Mouse (Mus musculus) frontal cortex, postnatal 14 days (tissue): ENCODE measurements around the gene Thap2.

Experiments
- DNase-seq, 2 experiments: peaks; one replicate each; pipeline ENCODE4 v3.0.0; 2022; ENCODE audit warnings: low spot score in 2 of 2

Thap2 gene

DNA sequence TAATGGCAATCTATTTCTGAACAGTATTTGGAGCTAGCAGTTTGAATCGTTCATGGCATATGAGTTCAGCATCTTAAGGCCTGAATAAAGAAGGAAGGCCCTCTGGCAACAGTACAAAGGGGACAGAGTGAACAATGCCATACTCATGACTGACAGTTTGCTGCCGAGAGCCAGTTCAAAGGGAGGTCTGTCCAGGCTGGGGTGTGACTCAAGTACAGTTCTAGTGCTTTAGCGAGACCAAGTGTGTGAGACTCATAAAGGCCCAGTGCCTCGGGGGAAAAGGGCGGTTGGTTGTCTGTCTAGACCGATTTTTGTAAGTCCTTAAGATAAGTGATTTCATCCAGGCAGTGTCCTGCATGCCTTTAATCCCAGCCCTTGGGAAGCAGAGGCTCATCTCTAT lies 29.7 kb downstream of the Thap2 start:
- no peak for DNase-seq

GRCm38 (mm10) chr10:115350810-115351397 lies 33.3 kb downstream of the Thap2 start:
- no peak for DNase-seq

DNA sequence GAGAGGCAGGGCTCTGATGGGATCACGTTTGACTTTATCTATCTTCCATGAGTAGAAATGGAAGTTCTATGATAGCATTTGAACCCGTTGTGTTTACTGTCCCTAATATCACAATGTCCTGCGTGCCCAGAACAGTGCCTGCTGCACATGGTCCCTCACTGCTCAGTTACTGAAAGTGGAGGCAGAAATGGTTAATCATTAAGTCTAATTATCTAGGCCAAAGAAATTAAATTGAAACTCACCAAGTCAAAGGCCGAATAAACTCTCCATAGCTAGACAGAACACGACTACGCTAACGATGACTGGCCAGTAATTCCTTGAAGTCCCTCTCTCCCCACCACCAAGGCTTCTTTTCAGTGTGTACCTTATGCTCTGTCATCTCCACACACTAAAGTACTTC lies 34.7 kb downstream of the Thap2 start:
- no peak for DNase-seq

GRCm38 (mm10) chr10:115349029-115349428 lies 35.2 kb downstream of the Thap2 start:
- DNase-seq, result no peak

GRCm38 (mm10) chr10:115348131-115348530 lies 36.1 kb downstream of the Thap2 start:
- DNase-seq, result no peak

GRCm38 (mm10) chr10:115346444-115346843 lies 37.8 kb downstream of the Thap2 start:
- DNase-seq, result no peak

GRCm38 (mm10) chr10:115342771-115343425 lies 41.3 kb downstream of the Thap2 start:
- DNase-seq, result no peak

- DNase-seq, result no peak
Observed at GRCm38 (mm10) chr10:115339820-115340328, 44.4 kb downstream of the Thap2 start.

GRCm38 (mm10) chr10:115336901-115337300 lies 47.3 kb downstream of the Thap2 start:
- DNase-seq, result no peak

DNA sequence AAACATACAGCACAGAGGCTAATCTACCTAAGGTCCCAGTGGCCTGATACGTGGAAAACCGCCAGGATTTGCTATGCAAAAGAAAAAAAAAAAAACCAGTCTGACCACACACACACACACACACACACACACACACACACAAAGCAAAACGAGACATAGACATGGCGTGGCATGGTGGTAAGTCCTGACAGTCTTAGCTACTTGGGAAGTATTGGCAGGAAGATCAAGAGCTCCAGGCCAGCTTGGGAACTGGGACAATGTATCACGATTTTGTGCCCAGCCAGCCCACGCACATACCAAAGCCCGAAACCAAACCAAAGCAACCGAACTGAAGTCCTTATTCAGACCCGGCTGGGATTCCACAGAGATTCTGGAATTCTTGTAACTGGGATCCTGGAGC lies 50.7 kb downstream of the Thap2 start:
- no peak for DNase-seq

DNA sequence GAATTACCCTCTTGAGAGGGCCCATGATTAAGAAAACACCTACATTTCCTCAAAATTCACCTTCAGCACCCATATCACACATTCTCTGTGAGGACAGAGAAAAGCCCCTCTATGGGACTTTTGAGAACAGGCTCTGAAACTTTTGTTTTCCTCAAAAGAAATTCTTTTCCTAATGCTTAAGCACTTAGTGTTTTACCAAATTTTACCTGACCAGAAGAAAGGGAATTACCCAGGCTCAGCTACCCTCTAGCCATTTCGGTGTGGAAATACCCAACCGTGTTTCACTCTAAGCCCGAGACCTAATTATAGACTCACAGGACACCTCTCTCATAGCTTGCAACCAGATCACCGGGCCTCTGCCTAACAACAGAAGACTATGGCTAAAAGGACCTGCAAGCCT lies 51.2 kb downstream of the Thap2 start:
- no peak for DNase-seq

DNA sequence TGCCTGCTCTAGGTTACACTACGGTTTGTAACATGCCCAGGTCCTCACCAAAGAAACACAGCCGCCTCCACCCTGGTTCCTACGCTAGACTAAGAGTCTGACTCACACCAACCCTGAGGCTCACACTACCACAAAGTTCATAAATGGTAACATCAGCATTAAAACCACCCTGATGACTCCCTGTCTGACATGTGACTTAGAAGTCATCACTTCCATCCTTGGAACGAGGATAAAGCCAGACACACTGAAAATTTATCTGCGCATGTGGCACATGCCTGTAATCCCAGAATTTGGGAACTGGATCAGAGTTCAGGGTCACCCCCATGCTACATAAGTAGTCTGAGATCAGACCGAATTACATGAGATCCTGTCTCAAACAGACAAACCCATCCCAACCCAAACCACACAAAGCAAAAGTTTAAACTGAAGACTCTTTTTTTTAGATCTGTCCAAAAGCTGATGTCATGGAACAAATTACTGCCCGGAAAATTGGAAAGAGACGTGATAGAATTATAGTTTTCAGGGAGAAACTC lies 51.8 kb downstream of the Thap2 start:
- no peak for DNase-seq

- DNase-seq, result no peak
Observed at GRCm38 (mm10) chr10:115329010-115329530, 55.2 kb downstream of the Thap2 start.

DNA sequence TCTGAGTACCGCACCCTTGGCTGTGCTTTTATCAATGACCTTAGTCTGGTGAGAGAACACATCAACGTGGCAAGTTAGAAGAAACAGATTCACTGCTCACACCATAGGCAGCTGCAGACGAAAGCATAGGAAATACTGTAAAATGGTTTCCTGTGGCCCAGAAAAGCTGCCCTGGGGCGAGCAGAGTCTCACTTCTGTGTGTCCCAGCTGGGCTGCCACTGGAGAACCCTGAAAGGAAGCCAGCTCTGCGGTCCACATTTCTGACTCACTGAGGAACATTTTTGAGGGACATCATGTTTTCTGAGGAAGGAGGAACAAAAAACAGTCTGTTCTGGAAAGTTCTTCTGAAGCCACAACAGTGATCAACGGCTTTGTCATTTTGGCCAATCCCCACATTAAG lies 55.7 kb downstream of the Thap2 start:
- DNase-seq, result no peak

DNA sequence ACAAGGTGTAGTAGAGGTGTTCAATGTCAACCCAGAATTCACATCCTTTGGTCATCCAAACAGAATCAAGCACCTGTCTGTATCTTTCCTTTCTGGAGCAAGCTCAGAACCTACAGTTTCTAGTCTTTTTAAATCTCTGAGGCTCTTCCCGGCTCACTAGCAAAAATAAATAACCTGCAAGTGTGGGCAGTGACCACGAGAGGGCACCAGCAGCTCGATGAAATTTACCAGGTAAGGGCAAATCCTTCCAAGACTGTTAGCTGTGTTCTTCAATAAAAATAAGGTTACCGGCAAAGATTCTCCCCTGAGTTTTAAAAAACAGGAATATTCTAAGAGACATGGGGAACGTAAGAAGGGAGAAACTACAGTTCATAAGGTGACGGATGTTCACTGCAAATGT lies 60.9 kb downstream of the Thap2 start:
- DNase-seq, result peak; percentile 40 to 66

- DNase-seq, result no peak
Observed at GRCm38 (mm10) chr10:115321317-115322035, 62.8 kb downstream of the Thap2 start.
